ENCODE assay signal across 8 mouse cellular contexts in the genomic region with DNA sequence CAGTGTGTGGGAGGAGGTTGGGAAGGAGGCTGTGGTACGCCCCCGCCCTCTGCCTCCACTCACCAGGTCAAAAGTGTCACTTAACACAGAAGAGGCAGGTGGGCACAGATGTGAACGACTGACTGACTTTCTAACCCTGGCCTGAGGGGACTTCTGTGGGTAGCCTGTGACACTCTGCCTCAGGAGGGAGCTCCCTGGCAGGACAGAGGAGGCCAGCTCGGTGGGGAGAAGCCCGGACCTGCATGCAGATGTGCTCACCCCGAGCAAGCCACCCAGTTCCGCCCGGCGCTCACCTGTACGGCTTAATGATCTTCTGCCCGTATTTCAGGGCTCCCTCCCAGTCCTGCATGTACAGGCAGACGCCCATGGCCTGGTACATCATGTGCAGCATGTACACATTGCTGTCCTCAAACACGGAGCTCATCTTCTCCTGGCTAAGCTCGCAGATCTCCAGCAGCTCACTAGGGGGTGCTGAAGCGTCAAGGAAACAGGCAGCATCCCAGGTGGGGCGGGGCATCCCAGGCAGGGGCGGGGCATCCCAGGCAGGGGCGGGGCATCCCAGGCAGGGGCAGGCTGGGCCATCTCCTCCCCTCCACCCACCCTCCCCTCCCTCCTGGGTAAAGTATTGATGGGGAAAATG. TPM values are rescaled to one million over a fixed set of nuclear protein-coding genes. Genes with fewer than 3 reads are reported as not detected.
DNase-seq lines count a peak whose midpoint lies in the region; ATAC-seq and TF ChIP-seq lines count a peak whose summit lies in the region.

No protein-coding gene starts in this region.

- no peak overlapping the region for H3K9ac ChIP-seq in heart, embryonic 12.5 days
- H3K9ac ChIP-seq in embryonic facial prominence, embryonic 11.5 days (replicated peaks; ENCODE audit: low read length), result no peak overlapping the region
- H3K9ac ChIP-seq in midbrain, embryonic 11.5 days (ENCODE audit: low read length), result no peak overlapping the region

- intact Hi-C loops in left cerebral cortex, postnatal 25 days (cut with DNase I), result loop anchor here (1.0 to 10.0 kb wide), 3 partner anchors 181 to 911 kb away; no protein-coding TSS in a partner anchor

- H3K27me3 ChIP-seq in heart, embryonic 10.5 days (ENCODE audit: insufficient read depth, poor library complexity, severe bottlenecking), result no peaks in the 10 kb centered on the region
- H3K27me3 ChIP-seq in heart, embryonic 12.5 days (replicated peaks), result no peaks in the 10 kb centered on the region
- no peaks in the 10 kb centered on the region for H3K27me3 ChIP-seq in embryonic facial prominence, embryonic 11.5 days (ENCODE audit: control insufficient read depth, insufficient read depth, low read length)
- H3K27me3 ChIP-seq in kidney, adult 2 months (replicated peaks; ENCODE audit: control insufficient read depth, insufficient read depth, low read length), result no peaks in the 10 kb centered on the region
- no peaks in the 10 kb centered on the region for H3K27me3 ChIP-seq in midbrain, embryonic 11.5 days (ENCODE audit: control insufficient read depth, insufficient read depth, low read length)

- WGBS in heart, embryonic 10.5 days, result 49% methylated on average over 17 of the region's 18 CpGs
- WGBS in heart, embryonic 12.5 days, result 48% methylated on average over 18 of the region's 18 CpGs
- WGBS in embryonic facial prominence, embryonic 11.5 days, result 39% methylated on average over 18 of the region's 18 CpGs
- WGBS in kidney, adult 2 months, result 45% methylated on average over 18 of the region's 18 CpGs
- 39% methylated on average over 18 of the region's 18 CpGs for WGBS in midbrain, embryonic 11.5 days

- DNase-seq in heart, embryonic 10.5 days (ENCODE audit: low spot score), result no peak
- DNase-seq in adrenal gland, postnatal 10 days, result peak; percentile 79
- peak; percentile 47 for DNase-seq in embryonic facial prominence, embryonic 11.5 days (ENCODE audit: low spot score)
- DNase-seq in kidney, adult 2 months, result peak; percentile 70
- peak; percentile 55 to 60 for DNase-seq in left cerebral cortex, postnatal 25 days (ENCODE audit: low spot score in 2 of 2)
- peak; percentile 90 for DNase-seq in midbrain, embryonic 11.5 days (ENCODE audit: low spot score, missing footprints)
- DNase-seq in thymus, postnatal 25 days, result peak; percentile 54

- no peak for TF ChIP-seq POLR2A in kidney, adult 2 months (IDR thresholded peaks at IDR 0.05; ENCODE audit: low read depth, low read length)

- ATAC-seq in heart, embryonic 12.5 days (ENCODE audit: insufficient number of reproducible peaks, low FRiP score), result no peak
- no peak for ATAC-seq in embryonic facial prominence, embryonic 11.5 days (replicated peaks; ENCODE audit: insufficient number of reproducible peaks, low FRiP score, low TSS enrichment, low read depth)
- ATAC-seq in midbrain, embryonic 11.5 days (ENCODE audit: low FRiP score), result peak; percentile 34

- peak; percentile 52 for TF ChIP-seq CTCF in kidney, adult 2 months (conservative IDR thresholded peaks at IDR 0.05; ENCODE audit: insufficient read depth, insufficient read length, low read depth, low read length)

- H3K4me1 ChIP-seq in heart, embryonic 10.5 days, result peaks cover 43% of the 10 kb centered on the region
- H3K4me1 ChIP-seq in heart, embryonic 12.5 days (replicated peaks), result peaks cover 33% of the 10 kb centered on the region
- H3K4me1 ChIP-seq in embryonic facial prominence, embryonic 11.5 days (ENCODE audit: control insufficient read depth, insufficient read depth, low read length), result no peaks in the 10 kb centered on the region
- H3K4me1 ChIP-seq in kidney, adult 2 months (ENCODE audit: control insufficient read depth, insufficient read depth, low read length), result peaks cover 9% of the 10 kb centered on the region
- H3K4me1 ChIP-seq in midbrain, embryonic 11.5 days (ENCODE audit: control insufficient read depth, insufficient read depth, low read length), result no peaks in the 10 kb centered on the region

- peaks cover 59% of the 10 kb centered on the region for H3K36me3 ChIP-seq in heart, embryonic 10.5 days
- peaks cover 66% of the 10 kb centered on the region for H3K36me3 ChIP-seq in heart, embryonic 12.5 days
- H3K36me3 ChIP-seq in embryonic facial prominence, embryonic 11.5 days (replicated peaks; ENCODE audit: control insufficient read depth, insufficient read depth, low read depth, low read length), result no peaks in the 10 kb centered on the region
- H3K36me3 ChIP-seq in kidney, adult 2 months (ENCODE audit: control insufficient read depth, insufficient read depth, low read length), result no peaks in the 10 kb centered on the region
- H3K36me3 ChIP-seq in midbrain, embryonic 11.5 days (ENCODE audit: control insufficient read depth, insufficient read depth, low read length), result no peaks in the 10 kb centered on the region

- H3K4me3 ChIP-seq in heart, embryonic 10.5 days, result no peak overlapping the region
- H3K4me3 ChIP-seq in heart, embryonic 12.5 days, result no peak overlapping the region
- H3K4me3 ChIP-seq in embryonic facial prominence, embryonic 11.5 days (ENCODE audit: low read depth, low read length), result no peak overlapping the region
- H3K4me3 ChIP-seq in kidney, adult 2 months (ENCODE audit: insufficient read depth, low read depth, low read length), result no peak overlapping the region
- no peak overlapping the region for H3K4me3 ChIP-seq in midbrain, embryonic 11.5 days (ENCODE audit: low read depth, low read length)

- H3K9me3 ChIP-seq in heart, embryonic 10.5 days, result no peaks in the 10 kb centered on the region
- no peaks in the 10 kb centered on the region for H3K9me3 ChIP-seq in heart, embryonic 12.5 days (replicated peaks)
- H3K9me3 ChIP-seq in embryonic facial prominence, embryonic 11.5 days (replicated peaks; ENCODE audit: control insufficient read depth, low read length), result no peaks in the 10 kb centered on the region
- no peaks in the 10 kb centered on the region for H3K9me3 ChIP-seq in midbrain, embryonic 11.5 days (ENCODE audit: control insufficient read depth, low read length)

- H3K4me2 ChIP-seq in heart, embryonic 12.5 days, result no peak overlapping the region
- no peak overlapping the region for H3K4me2 ChIP-seq in embryonic facial prominence, embryonic 11.5 days (ENCODE audit: low read depth, low read length)
- no peak overlapping the region for H3K4me2 ChIP-seq in midbrain, embryonic 11.5 days

- H3K27ac ChIP-seq in heart, embryonic 10.5 days, result peak overlapping the region; percentile 3; the same call in 1 of the 2 replicates
- H3K27ac ChIP-seq in heart, embryonic 12.5 days (ENCODE audit: poor library complexity, severe bottlenecking), result no peak overlapping the region
- no peak overlapping the region for H3K27ac ChIP-seq in embryonic facial prominence, embryonic 11.5 days (replicated peaks; ENCODE audit: low read depth, low read length)
- no peak overlapping the region for H3K27ac ChIP-seq in kidney, adult 2 months (ENCODE audit: insufficient read depth, low read depth, low read length)
- no peak overlapping the region for H3K27ac ChIP-seq in midbrain, embryonic 11.5 days (ENCODE audit: low read depth, low read length)

RNA-seq across cellular contexts. Expression of a gene that starts 38.5 kb away (rescaled TPM):
- polyA plus RNA-seq in heart, embryonic 10.5 days (2016; fragmentation: Nextera tagmentation; extraction: Ambion mirVana), result 129 and 183 TPM in 2 replicates
- polyA plus RNA-seq in heart, embryonic 12.5 days (2016; fragmentation: Nextera tagmentation; extraction: Ambion mirVana), result 172 and 177 TPM in 2 replicates
- 10 to 100 TPM; 71.2 to 81.6 TPM for total RNA-seq in adrenal gland, postnatal 10 days (2021)
- 83.9 and 88.8 TPM in 2 replicates for polyA plus RNA-seq in embryonic facial prominence, embryonic 11.5 days (2014; fragmentation: Nextera tagmentation; extraction: Ambion mirVana)
- 42.8 and 46.3 TPM in 2 replicates for polyA plus RNA-seq in kidney, adult 2 months (2012; rRNA removed)
- 100 to 1,000 TPM in 1 of 2 experiments, 10 to 100 TPM in 1; 96.3 to 104 TPM for total RNA-seq in left cerebral cortex, postnatal 25 days (2021)
- polyA plus RNA-seq in midbrain, embryonic 11.5 days (2014; fragmentation: Nextera tagmentation; extraction: Ambion mirVana), result 50.9 and 54.9 TPM in 2 replicates
